Mouse (Mus musculus) neural tube, embryonic 15.5 days (tissue): Measurements from ENCODE around the gene Dync1li1. TPM values are rescaled to one million over a fixed set of nuclear protein-coding genes. Genes with fewer than 3 reads are reported as not detected.

Experiments
- polyA plus RNA-seq: library from polyadenylated mRNA; unstranded; fragments of >200 nt; fragmentation: Nextera tagmentation; extraction: Ambion mirVana; gene quantifications from 2 replicates; pipeline ENCODE4 v1.2.1, GENCODE M21; 2015

Gene Dync1li1
- polyA plus RNA-seq, 1 experiment from 2014 or later, result 140 TPM

Other genes with a start within 250 kb of the Dync1li1 start
- gene Ccr4, start 183.9 kb upstream of the Dync1li1 start, polyA plus RNA-seq, result 0.84 TPM in 1 of 2 replicates, not detected in the other
- gene C130032M10Rik, start 173.1 kb upstream of the Dync1li1 start, polyA plus RNA-seq, result not detected in 2 replicates
- gene Trim71, start 124.4 kb upstream of the Dync1li1 start, polyA plus RNA-seq, result 0.35 and 0.54 TPM in 2 replicates
- gene Cnot10, start 48.6 kb upstream of the Dync1li1 start, polyA plus RNA-seq, result 54.2 and 57.8 TPM in 2 replicates
- gene Cmtm6, start 42.3 kb downstream of the Dync1li1 start, polyA plus RNA-seq, result 17.9 and 29.2 TPM in 2 replicates
- gene Cmtm7, start 93.1 kb downstream of the Dync1li1 start, polyA plus RNA-seq, result 13.0 and 71.4 TPM in 2 replicates
- gene Cmtm8, start 155.4 kb downstream of the Dync1li1 start, polyA plus RNA-seq, result 10.9 and 13.4 TPM in 2 replicates
- gene Gpd1l, start 245.2 kb downstream of the Dync1li1 start, polyA plus RNA-seq, result 39.8 and 40.8 TPM in 2 replicates